Mouse (Mus musculus) liver, embryonic 14.5 days (tissue): ENCODE results near the gene Spg11. TPM values are rescaled to one million over a fixed set of nuclear protein-coding genes. Genes with fewer than 3 reads are reported as not detected.

Source experiments
- ATAC-seq: fragments of 200-750 bp; cut with Nextera tagmentation; 2 replicates; pipeline ENCODE4 v1.8.0; 2017; ENCODE audit warnings: moderate number of reproducible peaks, mild to moderate bottlenecking, moderate library complexity; ENCODE audit not compliant: insufficient read depth
- DNase-seq, 3 experiments: peaks; one replicate each; pipeline ENCODE4 v3.0.0-alpha.2; 2012 to 2013; ENCODE audit warnings: low read depth in 3 of 3, low spot score in 3 of 3
- H3K27ac ChIP-seq: fragments of 300-500 bp; sonication (generic); 2 replicates; pipeline ENCODE4 v1.5.1; 2014; ENCODE audit warnings: moderate library complexity, mild to moderate bottlenecking, control low read depth, inconsistent platforms
- H3K27me3 ChIP-seq: fragments of 300-500 bp; sonication (generic); 2 replicates; pipeline ENCODE4 v1.6.1; 2014; ENCODE audit warnings: mild to moderate bottlenecking, low read length, moderate library complexity; ENCODE audit not compliant: control insufficient read depth, insufficient read depth
- H3K36me3 ChIP-seq: fragments of 300-500 bp; sonication (generic); replicated peaks from 2 replicates; pipeline ENCODE4 v1.6.1; 2014; ENCODE audit warnings: low read depth; ENCODE audit not compliant: control insufficient read depth, insufficient read depth
- H3K4me1 ChIP-seq, 2 experiments: fragments of 200-500 bp in 1 of 2; fragments of 300-500 bp in 1 of 2; sonication (generic) in 1 of 2; replicated peaks; 2 replicates each; pipeline ENCODE4 v1.6.1; 2012 to 2014; ENCODE audit warnings: antibody characterized with exemption in 1 of 2, inconsistent platforms in 1 of 2, low read length in 1 of 2; ENCODE audit not compliant: control insufficient read depth in 2 of 2, insufficient read depth in 2 of 2
- H3K4me2 ChIP-seq: fragments of 300-500 bp; sonication (generic); 2 replicates; pipeline ENCODE4 v1.6.1; 2014; ENCODE audit warnings: low read depth, mild to moderate bottlenecking, control low read depth, moderate library complexity
- H3K4me3 ChIP-seq, 2 experiments: fragments of 200-500 bp in 1 of 2; fragments of 300-500 bp in 1 of 2; sonication (generic) in 1 of 2; 2 replicates each; pipeline ENCODE4 v1.5.1; 2012 to 2014; ENCODE audit warnings: low read depth in 2 of 2, low read length in 2 of 2, mild to moderate bottlenecking in 2 of 2, control low read depth in 1 of 2, inconsistent platforms in 1 of 2, moderate library complexity in 1 of 2; ENCODE audit not compliant: insufficient read depth in 1 of 2
- H3K9ac ChIP-seq: fragments of 300-500 bp; sonication (generic); replicated peaks from 2 replicates; pipeline ENCODE4 v1.6.1; 2014; ENCODE audit warnings: mild to moderate bottlenecking, control low read depth, moderate library complexity
- H3K9me3 ChIP-seq: fragments of 300-500 bp; sonication (generic); 2 replicates; pipeline ENCODE4 v1.6.1; 2016; ENCODE audit warnings: low read length, mixed read lengths; ENCODE audit not compliant: control insufficient read depth
- CTCF ChIP-seq: IDR thresholded peaks from 2 replicates; pipeline ENCODE4 v1.5.1; 2016; ENCODE audit warnings: antibody characterized with exemption, low read depth, control low read depth
- EP300 ChIP-seq: IDR thresholded peaks from 2 replicates; pipeline ENCODE4 v1.6.1; 2016; ENCODE audit warnings: antibody characterized with exemption, low read depth
- WGBS: fragments of 180-500 bp; shearing (Covaris S2); extraction: QIAGEN DNeasy Blood & Tissue Kit; methylation state at CpG from one replicate; pipeline ENCODE4 v1.1.7; 2014; ENCODE audit not compliant: insufficient replicate concordance; 5-methylcytosine and 5-hydroxymethylcytosine counted together
- polyA plus RNA-seq, 2 experiments: library from polyadenylated mRNA; depleted of rRNA in 1 of 2; stranded (reverse) in 1 of 2; unstranded in 1 of 2; fragments of >200 nt; fragmentation: Nextera tagmentation in 1 of 2; extraction: Ambion mirVana in 1 of 2; gene quantifications; 2 replicates each; pipeline versions ENCODE4 v1.2.1 to v1.2.3; 2012 to 2014

Gene Spg11
- polyA plus RNA-seq, 2 experiments, result 2.5 to 3.4 TPM

DNA sequence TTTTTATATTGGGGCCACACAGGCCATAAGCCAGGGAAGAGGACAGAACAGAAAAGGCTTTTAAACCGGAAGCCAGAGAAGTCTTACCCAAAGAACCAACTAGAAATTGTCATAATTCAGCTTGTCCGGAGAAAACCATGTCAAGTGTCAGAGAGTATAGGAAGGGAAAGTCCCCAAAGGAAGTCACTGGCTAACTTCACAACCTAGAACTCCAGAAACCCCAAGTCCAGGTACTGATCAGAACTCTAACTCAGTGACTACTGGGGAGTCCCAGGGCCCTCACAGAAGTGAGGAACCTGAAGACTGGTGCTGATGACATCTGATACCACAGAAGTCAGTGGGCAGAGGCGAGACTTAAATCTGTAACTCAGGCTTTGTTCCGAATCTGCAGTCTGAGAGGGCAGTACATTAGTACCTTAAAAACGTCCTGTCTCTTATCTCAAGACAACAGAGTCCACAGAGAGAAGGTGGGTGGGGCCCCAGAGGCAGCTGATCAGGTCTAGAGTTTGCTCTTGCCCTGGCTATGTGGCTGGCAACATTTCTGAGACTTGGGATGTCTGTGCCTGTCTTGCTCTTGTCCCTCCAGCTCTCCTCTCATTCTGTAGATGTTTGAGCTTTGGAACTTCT lies 19.8 kb upstream of the Spg11 start:
- H3K9ac ChIP-seq, result peak overlapping the region; percentile 46
- DNase-seq (peak; percentile 76 to 82 (median 81)), ATAC-seq (peak; percentile 94)
- 15% methylated on average over 5 of the region's 5 CpGs for WGBS
- TF ChIP-seq CTCF (no peak), EP300 (peak; percentile 78)
- H3K4me1 ChIP-seq, result peaks cover 13 to 25% of the 10 kb centered on the region in 2 experiments
- no peaks in the 10 kb centered on the region for H3K27me3 ChIP-seq
- H3K36me3 ChIP-seq, result no peaks in the 10 kb centered on the region
- peak overlapping the region; percentile 45 for H3K27ac ChIP-seq
- peak overlapping the region; percentile 51 for H3K4me2 ChIP-seq
- H3K4me3 ChIP-seq, result no peak overlapping the region
- H3K9me3 ChIP-seq, result no peaks in the 10 kb centered on the region

DNA sequence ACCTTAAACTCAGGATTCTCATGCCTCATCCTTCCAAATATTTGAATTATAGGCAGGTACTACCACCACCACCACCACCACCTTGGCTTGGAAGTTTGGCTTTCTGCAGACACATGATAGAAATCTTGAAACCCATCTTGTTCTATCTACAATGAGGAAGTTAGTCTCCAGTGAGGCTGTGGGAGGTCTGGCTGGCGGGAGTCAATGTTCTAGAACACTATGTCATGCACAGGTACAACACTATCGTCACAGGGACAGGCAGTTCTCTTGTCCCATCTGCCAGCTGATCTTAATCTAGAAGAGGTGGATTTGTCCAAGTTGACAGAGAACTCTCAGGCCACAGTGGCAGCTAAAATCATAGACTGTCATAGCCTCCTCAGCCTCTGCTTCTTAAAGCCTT lies 14.4 kb upstream of the Spg11 start:
- no peak for ATAC-seq
- TF ChIP-seq EP300 (no peak), CTCF (no peak)

DNA sequence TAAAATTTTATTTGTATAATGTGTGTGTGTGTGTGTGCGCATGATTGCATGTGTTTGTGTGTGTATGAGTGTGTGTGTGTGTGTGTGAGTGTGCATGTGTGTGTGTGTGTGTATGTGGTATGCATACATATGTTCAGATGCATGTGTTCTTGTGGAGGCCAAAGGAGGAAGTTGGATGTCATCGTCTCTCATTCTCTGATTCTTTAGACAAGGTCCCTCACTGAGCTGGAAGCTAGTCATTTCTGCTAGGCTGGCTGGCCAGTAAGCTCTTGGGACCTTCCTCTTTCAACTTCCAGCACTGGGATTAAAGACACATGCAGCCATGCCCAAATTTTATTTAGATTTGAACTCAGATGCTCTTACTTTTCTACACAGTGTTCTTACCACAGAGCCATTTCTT lies 13.9 kb upstream of the Spg11 start:
- DNase-seq (no peak), ATAC-seq (no peak)
- H3K9ac ChIP-seq, result no peak overlapping the region
- no peak overlapping the region for H3K27ac ChIP-seq
- 45% methylated on average over 2 of the region's 2 CpGs for WGBS
- no peak overlapping the region for H3K4me2 ChIP-seq
- no peaks in the 10 kb centered on the region for H3K9me3 ChIP-seq
- no peak for TF ChIP-seq EP300
- no peak for TF ChIP-seq CTCF
- H3K36me3 ChIP-seq, result no peaks in the 10 kb centered on the region
- H3K27me3 ChIP-seq, result no peaks in the 10 kb centered on the region
- H3K4me1 ChIP-seq, result peaks cover 0 to 14% of the 10 kb centered on the region in 2 experiments; a peak in 2 of 4 replicates
- H3K4me3 ChIP-seq, result no peak overlapping the region

More for the DNA sequence above, 14.4 kb upstream of the Spg11 start:
- no peaks in the 10 kb centered on the region for H3K27me3 ChIP-seq
- H3K4me1 ChIP-seq, result peaks cover 3 to 17% of the 10 kb centered on the region in 2 experiments
- no peak overlapping the region for H3K4me2 ChIP-seq
- no peaks in the 10 kb centered on the region for H3K36me3 ChIP-seq
- H3K9me3 ChIP-seq, result no peaks in the 10 kb centered on the region
- no peak overlapping the region for H3K4me3 ChIP-seq
- 40% methylated on average over 2 of the region's 2 CpGs for WGBS
- no peak overlapping the region for H3K27ac ChIP-seq
- no peak overlapping the region for H3K9ac ChIP-seq
- no peak for DNase-seq

DNA sequence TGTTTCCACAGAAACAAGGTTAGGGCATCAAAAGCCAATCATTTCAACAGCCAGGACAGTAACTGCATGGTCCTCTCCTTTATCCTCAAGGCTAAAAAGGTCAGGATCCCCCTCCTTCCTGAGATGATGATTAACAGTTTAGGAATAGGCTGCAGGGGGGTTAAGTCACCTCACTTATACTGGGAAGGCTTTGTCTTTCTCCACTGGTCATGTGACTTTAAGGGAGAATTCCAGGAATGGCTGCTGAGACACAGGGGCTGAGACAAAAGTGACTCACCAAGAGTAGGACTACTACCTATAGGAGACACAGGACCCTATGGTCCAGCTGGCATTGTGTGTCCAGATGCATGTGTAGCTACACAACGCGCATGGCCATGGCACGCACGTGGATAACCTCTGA lies 9.4 kb upstream of the Spg11 start:
- Histone ChIP-seq H3K4me2 (no peak overlapping the region), H3K9ac (no peak overlapping the region), H3K36me3 (no peaks in the 10 kb centered on the region), H3K4me3 (no peak overlapping the region), H3K27me3 (no peaks in the 10 kb centered on the region), H3K4me1 (peaks cover 13 to 24% of the 10 kb centered on the region in 2 experiments), H3K9me3 (no peaks in the 10 kb centered on the region), H3K27ac (no peak overlapping the region)
- no peak for ATAC-seq
- 91% methylated on average over 4 of the region's 4 CpGs for WGBS
- no peak for DNase-seq
- no peak for TF ChIP-seq CTCF
- no peak for TF ChIP-seq EP300

DNA sequence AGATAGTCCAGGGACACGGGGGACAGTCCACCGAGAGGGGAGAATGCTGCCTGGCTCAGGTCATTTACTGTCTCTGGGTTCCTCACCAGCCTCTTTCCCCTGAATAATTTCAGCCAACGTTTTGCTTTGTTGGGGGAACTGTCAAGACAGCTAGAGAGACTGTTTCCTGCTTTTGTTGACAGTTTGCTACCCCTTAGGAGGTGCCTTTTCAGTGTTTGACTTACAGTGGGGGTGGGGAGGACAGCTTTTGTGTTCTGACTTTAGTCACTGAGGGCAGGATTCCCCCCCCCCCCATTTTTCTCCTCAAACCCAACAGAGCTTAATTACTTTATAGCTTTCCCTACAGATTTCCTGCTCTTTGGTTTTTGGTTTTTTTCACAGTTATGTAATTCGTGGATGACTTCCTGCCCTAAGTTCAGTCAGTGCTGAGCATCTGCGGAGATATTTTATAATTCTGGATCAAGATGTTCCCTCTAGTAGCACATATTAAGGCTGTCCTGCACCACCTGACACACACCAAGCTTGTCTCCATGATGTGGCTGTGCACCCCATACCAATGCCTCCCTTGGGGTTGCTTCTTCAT lies 8.7 kb upstream of the Spg11 start:
- WGBS, result 20% methylated on average over 5 of the region's 5 CpGs
- H3K4me3 ChIP-seq, result no peak overlapping the region
- no peak for DNase-seq
- no peaks in the 10 kb centered on the region for H3K9me3 ChIP-seq
- H3K27ac ChIP-seq, result no peak overlapping the region
- H3K9ac ChIP-seq, result no peak overlapping the region
- peaks cover 13 to 24% of the 10 kb centered on the region in 2 experiments for H3K4me1 ChIP-seq
- ATAC-seq, result no peak
- H3K36me3 ChIP-seq, result no peaks in the 10 kb centered on the region
- H3K4me2 ChIP-seq, result no peak overlapping the region
- no peaks in the 10 kb centered on the region for H3K27me3 ChIP-seq
- TF ChIP-seq EP300, result no peak
- TF ChIP-seq CTCF, result no peak
